Mouse (Mus musculus): ENCODE results near the gene Grm2.

- TF ChIP-seq ZNF384 (IDR thresholded peaks at IDR 0.05; ENCODE audit: low read depth, low read length), result no peak
- TF ChIP-seq HCFC1 (IDR thresholded peaks at IDR 0.05; ENCODE audit: borderline replicate concordance, insufficient read depth, low read length), result no peak
Observed at GRCm38 (mm10) chr9:106656820-106657219, 938 bp upstream of the Grm2 start.
